Mouse (Mus musculus) CH12.LX (cell line): ENCODE results near the gene Ctrb1. TPM values are rescaled to one million over a fixed set of nuclear protein-coding genes. Genes with fewer than 3 reads are reported as not detected.

ENCODE experiments used
- DNase-seq: peaks from one replicate; pipeline ENCODE4 v3.0.0-alpha.2; 2013; ENCODE audit errors: extremely low read depth
- H3K27ac ChIP-seq: 2 replicates; pipeline ENCODE4 v1.5.1; 2012; ENCODE audit warnings: low read depth, mild to moderate bottlenecking, control low read depth, moderate library complexity; ENCODE audit not compliant: insufficient read depth
- H3K27me3 ChIP-seq: replicated peaks from 2 replicates; pipeline ENCODE3; 2012; ENCODE audit warnings: inconsistent platforms
- H3K36me3 ChIP-seq, 2 experiments: replicated peaks in 1 of 2; 2 replicates each; pipeline versions ENCODE3 to v1.6.1; 2012; ENCODE audit warnings: inconsistent platforms in 1 of 2, low read length in 1 of 2, mild to moderate bottlenecking in 1 of 2, mixed read lengths in 1 of 2, moderate library complexity in 1 of 2; ENCODE audit not compliant: control insufficient read depth in 1 of 2, insufficient read depth in 1 of 2
- H3K4me1 ChIP-seq, 2 experiments: 2 replicates each; pipeline ENCODE4 v1.6.1; 2012; ENCODE audit warnings: inconsistent platforms in 1 of 2, moderate library complexity in 1 of 2; ENCODE audit not compliant: insufficient read depth in 2 of 2, control insufficient read depth in 1 of 2
- H3K4me2 ChIP-seq: 2 replicates; pipeline ENCODE4 v1.6.1; 2012; ENCODE audit warnings: low read depth, mild to moderate bottlenecking, control low read depth; ENCODE audit not compliant: poor library complexity, insufficient read depth, severe bottlenecking
- H3K4me3 ChIP-seq, 3 experiments: fragments of 150-350 bp in 1 of 3; sonication (generic) in 1 of 3; replicated peaks in 1 of 3; 2 replicates each; pipeline versions ENCODE3 to v1.5.1; 2011 to 2012; ENCODE audit warnings: low read depth in 2 of 3, low read length in 2 of 3, mild to moderate bottlenecking in 2 of 3, moderate library complexity in 2 of 3, control low read depth in 1 of 3, improper control_type of control experiment in 1 of 3, inconsistent platforms in 1 of 3, mixed read lengths in 1 of 3; ENCODE audit not compliant: poor library complexity in 1 of 3
- H3K79me2 ChIP-seq: replicated peaks from 2 replicates; pipeline ENCODE4 v1.6.1; 2012; ENCODE audit warnings: mild to moderate bottlenecking, moderate library complexity; ENCODE audit not compliant: control insufficient read depth, poor library complexity, insufficient read depth, severe bottlenecking; ENCODE audit errors: extremely low read depth
- H3K9ac ChIP-seq: 2 replicates; pipeline ENCODE4 v1.6.1; 2012; ENCODE audit warnings: low read depth, mild to moderate bottlenecking, control low read depth, moderate library complexity; ENCODE audit not compliant: insufficient read depth
- H3K9me3 ChIP-seq: replicated peaks from 2 replicates; pipeline ENCODE3; 2012; ENCODE audit warnings: low read length, inconsistent platforms, mixed read lengths
- ELF1 ChIP-seq: IDR thresholded peaks from 2 replicates; pipeline ENCODE4 v1.6.1; 2014; ENCODE audit warnings: low read depth, mild to moderate bottlenecking, inconsistent platforms, low read length, improper control_type of control experiment
- EP300 ChIP-seq: IDR thresholded peaks from 2 replicates; pipeline ENCODE4 v1.6.1; 2011; ENCODE audit warnings: low read length, improper control_type of control experiment
- IRF4 ChIP-seq: IDR thresholded peaks from 2 replicates; pipeline ENCODE4 v1.6.1; 2014; ENCODE audit warnings: low read depth, mild to moderate bottlenecking, inconsistent platforms, low read length, improper control_type of control experiment
- JUND ChIP-seq: conservative IDR thresholded peaks from 2 replicates; pipeline ENCODE4 v1.6.1; 2011; ENCODE audit warnings: low read depth, low read length, improper control_type of control experiment
- KAT2A ChIP-seq: IDR thresholded peaks from 2 replicates; pipeline ENCODE4 v1.6.1; 2012; ENCODE audit warnings: low read length, improper control_type of control experiment, inconsistent platforms; ENCODE audit not compliant: insufficient replicate concordance
- MAFK ChIP-seq: IDR thresholded peaks from 2 replicates; pipeline ENCODE4 v1.6.1; 2011; ENCODE audit warnings: low read length, improper control_type of control experiment; ENCODE audit not compliant: insufficient replicate concordance
- MEF2A ChIP-seq: IDR thresholded peaks from 2 replicates; pipeline ENCODE4 v1.6.1; 2014; ENCODE audit warnings: low read depth, mild to moderate bottlenecking, inconsistent platforms, low read length, improper control_type of control experiment, borderline replicate concordance
- MXI1 ChIP-seq: IDR thresholded peaks from 2 replicates; pipeline ENCODE4 v1.6.1; 2011; ENCODE audit warnings: mild to moderate bottlenecking, low read depth, low read length, improper control_type of control experiment
- MYC ChIP-seq: IDR thresholded peaks from 2 replicates; pipeline ENCODE4 v1.6.1; 2011; ENCODE audit warnings: low read depth, mild to moderate bottlenecking, improper control_type of control experiment, low read length
- NRF1 ChIP-seq: IDR thresholded peaks from 2 replicates; pipeline ENCODE4 v1.6.1; 2014; ENCODE audit warnings: low read depth, mild to moderate bottlenecking, inconsistent platforms, low read length, improper control_type of control experiment, moderate library complexity
- POLR2AphosphoS2 ChIP-seq: IDR thresholded peaks from 2 replicates; pipeline ENCODE4 v1.6.1; 2011; ENCODE audit warnings: low read depth, low read length, improper control_type of control experiment
- ZKSCAN1 ChIP-seq: IDR thresholded peaks from 2 replicates; pipeline ENCODE4 v1.6.1; 2012; ENCODE audit warnings: low read depth, inconsistent platforms, low read length, improper control_type of control experiment, borderline replicate concordance
- ZMIZ1 ChIP-seq: IDR thresholded peaks from 2 replicates; pipeline ENCODE4 v1.6.1; 2012; ENCODE audit warnings: low read depth, mild to moderate bottlenecking, inconsistent platforms, low read length, improper control_type of control experiment
- dilution Hi-C: fragments of 300-500 bp; cut with MboI; formaldehyde crosslinking; loops from 2 replicates; pipeline ENCODE4 v1.14.3; 2020; ENCODE audit warnings: low sequenced_read_pairs; ENCODE audit not compliant: extremely low pct_unique_long_range_greater_than_20kb, extremely low pct_ligation_motif_present
- in situ Hi-C: fragments of 300-500 bp; cut with MboI; formaldehyde crosslinking; loops from 3 replicates; pipeline ENCODE4 v1.14.3; 2019; ENCODE audit warnings: low sequenced_read_pairs, low pct_ligation_motif_present, low pct_unique_long_range_greater_than_20kb, mixed read lengths
- polyA plus RNA-seq: library from polyadenylated mRNA; unstranded; fragments of >175 nt; gene quantifications from 2 replicates; pipeline ENCODE4 v1.2.1, GENCODE M21; 2012; ENCODE audit warnings: low read depth; ENCODE audit not compliant: insufficient read length
- total RNA-seq, 2 experiments: library from RNA; depleted of rRNA; stranded (reverse); fragments of 300-350 nt in 1 of 2; fragments of >200 nt in 1 of 2; gene quantifications; 2 replicates each; pipeline ENCODE4 v1.2.3; 2012 to 2014

Ctrb1 gene
- total and polyA plus RNA-seq, 3 experiments: not detected

DNA sequence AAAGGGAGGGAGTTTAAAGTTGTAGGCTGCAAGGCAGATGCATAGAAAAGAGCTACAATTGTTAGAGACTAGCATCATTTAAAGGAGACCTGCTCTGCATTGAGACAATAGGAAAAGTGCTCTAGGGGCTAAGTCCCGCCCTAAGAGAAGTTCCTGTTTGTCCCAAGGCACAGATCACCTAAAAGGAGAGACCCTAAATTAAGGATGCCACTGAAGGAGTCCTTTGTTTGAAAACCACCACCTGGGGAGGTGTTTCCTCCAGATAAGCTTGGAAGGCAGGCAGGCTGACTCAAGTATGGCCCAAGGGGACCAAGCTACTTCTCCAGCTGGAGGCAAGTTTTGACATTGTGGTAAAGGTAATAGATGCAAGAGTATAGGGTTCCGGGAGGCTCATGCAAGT, 42.0 kb downstream of the Ctrb1 start:
- Histone ChIP-seq H3K4me2 (no peak overlapping the region), H3K79me2 (peaks cover 6% of the 10 kb centered on the region), H3K27me3 (no peaks in the 10 kb centered on the region), H3K4me1 (peaks cover 0 to 30% of the 10 kb centered on the region in 2 experiments; a peak in 3 of 4 replicates), H3K36me3 (peaks cover 0 to 4% of the 10 kb centered on the region in 2 experiments), H3K4me3 (no peak overlapping the region), H3K9ac (no peak overlapping the region), H3K9me3 (no peaks in the 10 kb centered on the region), H3K27ac (no peak overlapping the region)
- in situ Hi-C loops: no loop called here
- DNase-seq: no peak
- TF ChIP-seq EP300: no peak
- no peak for TF ChIP-seq ZMIZ1
- TF ChIP-seq NRF1: no peak
- no peak for TF ChIP-seq JUND
- no peak for TF ChIP-seq MYC
- TF ChIP-seq ZKSCAN1: no peak
- no peak for TF ChIP-seq POLR2AphosphoS2
- no peak for TF ChIP-seq IRF4
- TF ChIP-seq ELF1: no peak
- TF ChIP-seq MXI1: no peak
- no peak for TF ChIP-seq MAFK
- TF ChIP-seq MEF2A: no peak
- dilution Hi-C loops: no loop called here

DNA sequence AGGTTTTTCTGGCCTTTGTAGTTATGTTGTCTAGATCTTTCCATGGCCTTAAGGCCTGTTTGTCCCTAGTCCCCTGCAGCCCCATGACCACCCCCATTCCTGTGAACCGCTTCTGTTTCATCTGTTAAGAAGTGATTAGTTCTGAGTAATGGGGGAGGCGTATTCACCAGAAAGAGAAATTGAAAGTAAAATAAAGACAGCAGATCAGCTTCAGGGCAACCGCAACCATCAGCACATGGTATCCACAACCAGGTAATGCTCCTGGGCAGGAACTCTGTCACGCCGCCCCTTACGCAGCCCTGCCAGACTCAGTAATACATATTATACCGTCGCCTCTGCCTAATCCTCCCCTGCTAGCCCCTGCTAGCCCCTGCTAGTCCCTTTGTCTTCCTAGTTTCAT, 45.1 kb downstream of the Ctrb1 start:
- H3K9me3 ChIP-seq: no peaks in the 10 kb centered on the region
- H3K4me2 ChIP-seq: no peak overlapping the region
- peaks cover 0 to 4% of the 10 kb centered on the region in 2 experiments for H3K36me3 ChIP-seq
- H3K4me3 ChIP-seq: no peak overlapping the region
- no peak for TF ChIP-seq MYC
- TF ChIP-seq KAT2A: no peak
- no peak for TF ChIP-seq ZMIZ1
- TF ChIP-seq NRF1: no peak
- no peak for TF ChIP-seq MXI1
- TF ChIP-seq ELF1: no peak
- TF ChIP-seq EP300: no peak
- H3K27ac ChIP-seq: no peak overlapping the region
- H3K9ac ChIP-seq: no peak overlapping the region
- dilution Hi-C loops: no loop called here
- in situ Hi-C loops: no loop called here
- DNase-seq: no peak
- peaks cover 6% of the 10 kb centered on the region for H3K79me2 ChIP-seq
- H3K27me3 ChIP-seq: no peaks in the 10 kb centered on the region
- H3K4me1 ChIP-seq: peaks cover 0 to 31% of the 10 kb centered on the region in 2 experiments; a peak in 3 of 4 replicates
